In genomic region chr5:131524900-131525465, GRCm38 (mm10) we compare ENCODE assay signal across 15 mouse cellular contexts.
"Had no signal": no experiment of that assay in that cellular context is flagged by ENCODE, and none has a peak within 500 bp of the region (broad histone marks: within the 10 kb centered on the region; RNA-seq: fewer than 3 reads in every experiment).

No protein-coding gene starts in this region.

- H3K4me2 ChIP-seq: limb, embryonic 12.5 days; liver, embryonic 13.5 days; lung, embryonic 15.5 days; midbrain, embryonic 12.5 days had no signal

- H3K9me3 ChIP-seq: limb, embryonic 12.5 days; liver, embryonic 13.5 days; lung, embryonic 15.5 days; midbrain, embryonic 12.5 days had no signal

- H3K4me1 ChIP-seq: liver, embryonic 13.5 days; lung, embryonic 15.5 days had no signal

- H3K36me3 ChIP-seq: liver, embryonic 13.5 days; lung, embryonic 15.5 days; midbrain, embryonic 12.5 days had no signal

- H3K9ac ChIP-seq: limb, embryonic 12.5 days; liver, embryonic 13.5 days; liver, postnatal 0 days; lung, embryonic 15.5 days; midbrain, embryonic 12.5 days had no signal

- ATAC-seq: liver, postnatal 0 days; midbrain, embryonic 16.5 days had no signal

- DNase-seq: kidney, postnatal 10 days; kidney, postnatal 4 days; liver; liver, embryonic 13.5 days; liver, postnatal 0 days; lung, postnatal 14 days; right cerebral cortex, postnatal 14 days; thymus, postnatal 36 days had no signal

- H3K27ac ChIP-seq: layer of hippocampus, adult 2 months; limb, embryonic 12.5 days; liver, embryonic 13.5 days; lung, embryonic 15.5 days; macrophage; midbrain, embryonic 12.5 days had no signal

- H3K27me3 ChIP-seq: limb, embryonic 12.5 days; liver, embryonic 13.5 days; lung, embryonic 15.5 days; megakaryocyte, embryonic 14.5 days; midbrain, embryonic 12.5 days had no signal

- H3K4me3 ChIP-seq: layer of hippocampus, adult 2 months; limb, embryonic 12.5 days; liver, embryonic 13.5 days; lung, embryonic 15.5 days; megakaryocyte, embryonic 14.5 days; midbrain, embryonic 12.5 days had no signal
